Mouse (Mus musculus): ENCODE measurements around the gene Thpo.

- TF ChIP-seq TCF12 (IDR thresholded peaks at IDR 0.05; ENCODE audit: insufficient read depth, poor library complexity, severe bottlenecking) (no peak), E2F4 (IDR thresholded peaks at IDR 0.05; ENCODE audit: insufficient read depth) (no peak), POLR2A (IDR thresholded peaks at IDR 0.05; ENCODE audit: insufficient read length, low read depth) (no peak), POLR2AphosphoS2 (IDR thresholded peaks at IDR 0.05; ENCODE audit: insufficient read length, low read depth) (no peak), USF1 (IDR thresholded peaks at IDR 0.05; ENCODE audit: low read depth) (no peak), MAX (IDR thresholded peaks at IDR 0.05; ENCODE audit: low read depth) (no peak)
Observed at GRCm38 (mm10) chr16:20675213-20675612, 59.1 kb downstream of the Thpo start.
